Mouse (Mus musculus): ENCODE results near the gene Cd69.

Gene Cd69

GRCm38 (mm10) chr6:129246992-129247391 is 28.2 kb downstream of the Cd69 start:
- no peak for DNase-seq (ENCODE audit: low read depth)

GRCm38 (mm10) chr6:129245793-129246192 is 29.4 kb downstream of the Cd69 start:
- no peak for DNase-seq (ENCODE audit: low read depth)

GRCm38 (mm10) chr6:129241907-129242306 is 33.3 kb downstream of the Cd69 start:
- peak; percentile 80 for DNase-seq (ENCODE audit: low read depth)

DNA sequence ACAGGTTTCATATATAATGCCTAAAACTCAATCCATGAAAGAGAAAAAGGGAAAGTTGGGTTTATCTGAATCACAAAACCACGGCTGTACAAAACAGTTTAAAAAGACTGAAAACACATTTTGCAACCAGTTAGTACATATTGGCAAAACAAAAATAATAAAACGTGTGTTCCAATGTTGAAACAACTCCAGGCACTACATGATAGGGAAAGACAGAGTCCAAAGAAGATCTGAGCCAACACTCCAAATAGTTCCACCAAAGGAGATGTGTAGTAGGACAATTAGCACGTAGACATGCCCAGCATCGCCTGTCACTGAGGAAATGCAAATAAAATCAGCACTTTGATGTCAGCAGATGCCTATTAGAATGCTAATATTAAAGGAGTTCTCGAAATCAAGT is 33.8 kb downstream of the Cd69 start:
- no peak for DNase-seq (ENCODE audit: low read depth)

GRCm38 (mm10) chr6:129239564-129240248 is 35.5 kb downstream of the Cd69 start:
- no peak for DNase-seq (ENCODE audit: low read depth)

GRCm38 (mm10) chr6:129238275-129239038 is 36.8 kb downstream of the Cd69 start:
- DNase-seq (ENCODE audit: low read depth), result no peak

DNA sequence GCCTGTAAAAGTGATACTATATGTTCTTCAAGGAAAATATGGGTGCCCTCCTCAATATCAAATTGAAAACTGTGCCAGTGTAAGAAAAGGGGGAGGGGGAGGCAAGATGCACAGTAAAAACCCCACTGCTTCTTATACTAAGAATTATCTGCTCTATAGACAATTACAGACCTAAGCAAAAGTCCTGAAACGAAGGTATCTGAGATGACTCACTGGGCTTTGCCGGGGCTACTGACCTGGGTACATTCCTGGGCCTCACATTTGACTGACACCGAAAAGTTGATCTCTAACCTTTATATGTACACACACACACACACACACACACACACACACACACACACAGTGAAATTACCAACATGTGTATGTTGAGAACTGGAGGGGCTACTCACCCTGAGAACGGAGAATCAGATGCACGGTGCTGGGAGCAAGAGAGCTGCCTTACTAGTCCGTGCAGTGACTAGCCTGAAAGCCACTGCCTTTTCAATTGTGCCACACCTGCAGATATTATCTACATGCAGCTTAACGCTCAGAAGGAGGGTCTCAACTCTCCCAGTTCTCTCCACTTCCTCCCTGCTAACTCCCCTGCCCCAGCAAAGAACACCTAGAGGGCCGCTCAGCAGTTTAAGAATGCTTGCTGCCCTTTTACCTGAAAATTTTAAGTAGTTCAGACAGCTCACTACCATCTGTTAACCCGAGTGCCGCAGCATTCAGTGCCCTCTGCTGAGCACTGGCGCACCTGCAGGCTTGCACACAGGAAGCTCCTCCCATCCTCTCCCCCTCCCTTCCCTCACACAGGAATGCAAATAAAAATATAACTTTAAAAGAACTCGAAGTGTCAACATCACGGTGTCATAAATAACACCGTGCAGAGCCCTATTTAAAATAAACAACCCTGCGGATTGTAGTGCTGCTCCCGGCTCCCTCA is 37.6 kb downstream of the Cd69 start:
- peak; percentile 93 for DNase-seq (ENCODE audit: low read depth)

- peak; percentile 76 for DNase-seq (ENCODE audit: low read depth)
These were observed 38.4 kb downstream of the Cd69 start for GRCm38 (mm10) chr6:129236652-129237342.

DNA sequence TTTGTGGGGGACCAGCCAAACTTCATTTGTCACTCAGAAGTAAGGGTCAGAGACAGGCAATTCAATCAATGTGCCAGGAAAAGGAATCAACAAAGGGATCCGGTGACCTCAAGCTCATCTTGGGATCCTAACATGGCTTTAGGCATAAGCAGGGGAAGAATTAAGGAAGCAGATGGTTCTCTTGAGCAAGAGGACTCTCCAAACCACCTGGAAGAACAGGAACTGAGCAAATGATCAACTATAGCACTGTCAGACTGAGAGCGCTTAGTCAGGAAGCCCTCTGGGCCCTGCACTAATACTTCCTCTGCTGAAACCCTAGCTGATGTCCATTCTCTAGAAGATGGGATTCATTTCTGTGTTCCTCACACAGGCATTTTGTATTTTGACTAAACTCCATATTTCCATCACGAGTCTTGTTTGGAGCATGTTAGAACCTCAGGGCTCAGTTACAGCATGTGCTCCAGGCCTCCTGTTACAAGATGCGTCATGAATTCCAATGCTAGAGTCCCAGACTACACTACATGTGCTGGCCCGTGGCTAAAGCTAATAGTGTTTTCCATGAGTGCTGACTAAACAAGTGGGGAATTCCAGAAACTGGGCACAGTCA is 39.3 kb downstream of the Cd69 start:
- peak; percentile 94 for DNase-seq (ENCODE audit: low read depth)

- no peak for DNase-seq (ENCODE audit: low read depth)
These were observed 40.5 kb downstream of the Cd69 start for GRCm38 (mm10) chr6:129234456-129235360.

GRCm38 (mm10) chr6:129233955-129234369 is 41.3 kb downstream of the Cd69 start:
- DNase-seq (ENCODE audit: low read depth), result no peak

- DNase-seq (ENCODE audit: low read depth), result no peak
These were observed 41.8 kb downstream of the Cd69 start for GRCm38 (mm10) chr6:129233366-129233954.

DNA sequence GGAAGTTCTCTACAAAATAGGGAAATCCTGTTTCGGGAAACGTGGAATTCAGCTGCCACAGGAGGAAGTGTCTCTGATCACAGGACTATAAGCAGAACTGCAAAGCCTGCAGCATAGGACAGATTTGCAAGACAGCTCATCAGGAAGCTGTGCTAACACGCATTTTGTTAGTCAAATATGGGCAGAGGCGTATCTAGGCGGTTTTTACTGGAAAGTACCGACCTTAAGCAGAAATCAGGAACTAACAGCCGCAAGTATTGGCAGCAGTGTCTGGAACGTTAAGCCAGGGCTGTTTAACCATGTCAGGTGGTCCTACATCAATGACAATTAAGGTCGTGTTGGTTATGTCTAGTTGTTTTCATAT is 42.4 kb downstream of the Cd69 start:
- peak; percentile 88 for DNase-seq (ENCODE audit: low read depth)

GRCm38 (mm10) chr6:129232005-129232841 is 43.0 kb downstream of the Cd69 start:
- DNase-seq (ENCODE audit: low read depth), result no peak

GRCm38 (mm10) chr6:129229774-129230578 is 45.3 kb downstream of the Cd69 start:
- DNase-seq (ENCODE audit: low read depth), result peak; percentile 99

GRCm38 (mm10) chr6:129228935-129229773 is 46.1 kb downstream of the Cd69 start:
- peak; percentile 66 for DNase-seq (ENCODE audit: low read depth)

DNA sequence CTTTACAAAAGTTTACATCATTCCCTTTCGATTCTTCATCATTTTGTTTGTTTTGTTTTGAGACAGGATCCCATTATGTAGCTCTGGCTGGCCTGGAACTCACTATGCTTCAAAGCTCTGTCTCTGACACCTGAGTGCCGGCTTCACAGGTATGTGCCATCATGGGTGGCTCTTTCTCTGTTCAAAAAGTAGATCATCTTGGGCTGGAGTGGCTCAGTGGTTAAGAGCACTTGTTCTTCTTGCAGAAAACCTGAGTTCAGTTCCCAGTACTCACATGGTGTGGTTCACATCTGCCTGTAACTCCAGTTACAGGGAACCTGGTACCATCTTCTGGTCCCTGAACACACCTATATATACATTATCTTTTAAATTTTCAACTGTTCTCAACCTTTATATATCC is 50.2 kb downstream of the Cd69 start:
- DNase-seq (ENCODE audit: low read depth), result no peak

Measured in NIH3T3 (cell line).